Mouse (Mus musculus) kidney, adult 2 months (tissue): ENCODE measurements around the gene Stam2.

ENCODE experiments used
- CTCF ChIP-seq: fragments of 200-500 bp; conservative IDR thresholded peaks from 2 replicates; pipeline ENCODE4 v1.5.1; 2011; ENCODE audit warnings: low read depth, mild to moderate bottlenecking, control low read depth, low read length, moderate library complexity, mixed read lengths; ENCODE audit not compliant: insufficient read depth, insufficient read length
- POLR2A ChIP-seq: fragments of 200-500 bp; IDR thresholded peaks from one replicate; pipeline ENCODE4 v1.6.1; 2011; ENCODE audit warnings: low read depth, low read length, control low read depth

GRCm38 (mm10) chr2:52740596-52740995 is 1.5 kb downstream of the Stam2 start:
- TF ChIP-seq CTCF = no peak
- no peak for TF ChIP-seq POLR2A
